Mouse (Mus musculus): ENCODE data around the gene Gpr27. TPM values are rescaled to one million over a fixed set of nuclear protein-coding genes. Genes with fewer than 3 reads are reported as not detected.

Gene Gpr27
- polyA plus RNA-seq, 1 experiment from 2014 or later = 0.13 TPM

- Histone ChIP-seq H3K27ac (no peak overlapping the region), H3K9ac (no peak overlapping the region), H3K36me3 (no peaks in the 10 kb centered on the region), H3K4me1 (replicated peaks) (no peaks in the 10 kb centered on the region), H3K4me3 (replicated peaks) (no peak overlapping the region), H3K27me3 (0 out of 2 replicates have a peak, but pooled peaks cover 2% of the 10 kb centered on the region), H3K9me3 (replicated peaks) (no peaks in the 10 kb centered on the region), H3K4me2 (no peak overlapping the region)
- DNase-seq (no peak), ATAC-seq (ENCODE audit: low read depth) (no peak)
- WGBS (ENCODE audit: insufficient replicate concordance) = 69% methylated on average over 11 of the region's 11 CpGs
Observed at GRCm38 (mm10) chr6:99678108-99678507, 14.4 kb upstream of the Gpr27 start.

GRCm38 (mm10) chr6:99683974-99684373, 8.5 kb upstream of the Gpr27 start:
- H3K9me3 ChIP-seq (replicated peaks) = no peaks in the 10 kb centered on the region
- ATAC-seq (ENCODE audit: low read depth) (no peak), DNase-seq (no peak)
- H3K36me3 ChIP-seq = no peaks in the 10 kb centered on the region
- H3K4me2 ChIP-seq = no peak overlapping the region
- 70% methylated on average over 5 of the region's 5 CpGs for WGBS (ENCODE audit: insufficient replicate concordance)
- H3K4me3 ChIP-seq (replicated peaks) = no peak overlapping the region
- H3K4me1 ChIP-seq (replicated peaks) = no peaks in the 10 kb centered on the region
- H3K27me3 ChIP-seq = peaks cover 9% of the 10 kb centered on the region; the same call in 1 of the 2 replicates
- no peak overlapping the region for H3K9ac ChIP-seq
- H3K27ac ChIP-seq = no peak overlapping the region

- no peak for DNase-seq
- ATAC-seq (ENCODE audit: low read depth) = no peak
- Histone ChIP-seq H3K4me2 (no peak overlapping the region), H3K4me1 (replicated peaks) (no peaks in the 10 kb centered on the region), H3K27ac (no peak overlapping the region), H3K9me3 (replicated peaks) (no peaks in the 10 kb centered on the region), H3K36me3 (no peaks in the 10 kb centered on the region), H3K4me3 (replicated peaks) (no peak overlapping the region), H3K27me3 (peaks cover 16% of the 10 kb centered on the region), H3K9ac (no peak overlapping the region)
- WGBS (ENCODE audit: insufficient replicate concordance) = 41% methylated on average over 5 of the region's 5 CpGs
Observed at GRCm38 (mm10) chr6:99684899-99685298, 7.6 kb upstream of the Gpr27 start.

GRCm38 (mm10) chr6:99688513-99688912, 4.0 kb upstream of the Gpr27 start:
- Histone ChIP-seq H3K4me3 (replicated peaks) (no peak overlapping the region), H3K27me3 (peaks cover 52% of the 10 kb centered on the region), H3K9me3 (replicated peaks) (no peaks in the 10 kb centered on the region), H3K9ac (no peak overlapping the region), H3K36me3 (no peaks in the 10 kb centered on the region), H3K27ac (no peak overlapping the region), H3K4me2 (no peak overlapping the region), H3K4me1 (replicated peaks) (no peaks in the 10 kb centered on the region)
- WGBS (ENCODE audit: insufficient replicate concordance) = 53% methylated on average over 6 of the region's 6 CpGs
- ATAC-seq (ENCODE audit: low read depth) (no peak), DNase-seq (no peak)

GRCm38 (mm10) chr6:99691666-99692205, 743 bp upstream of the Gpr27 start:
- H3K27me3 ChIP-seq = peaks cover 83% of the 10 kb centered on the region
- H3K27ac ChIP-seq = no peak overlapping the region
- ATAC-seq (ENCODE audit: low read depth) (no peak), DNase-seq (no peak)
- WGBS (ENCODE audit: insufficient replicate concordance) = 9% methylated on average over 24 of the region's 25 CpGs
- H3K9me3 ChIP-seq (replicated peaks) = no peaks in the 10 kb centered on the region
- no peaks in the 10 kb centered on the region for H3K4me1 ChIP-seq (replicated peaks)
- H3K4me3 ChIP-seq (replicated peaks) = peak overlapping the region; percentile 53
- no peaks in the 10 kb centered on the region for H3K36me3 ChIP-seq
- H3K4me2 ChIP-seq = peak overlapping the region; percentile 65
- no peak overlapping the region for H3K9ac ChIP-seq

GRCm38 (mm10) chr6:99692916-99693841, 700 bp downstream of the Gpr27 start:
- Histone ChIP-seq H3K4me1 (replicated peaks) (no peaks in the 10 kb centered on the region), H3K9me3 (replicated peaks) (no peaks in the 10 kb centered on the region), H3K27ac (no peak overlapping the region), H3K9ac (no peak overlapping the region), H3K27me3 (peaks cover 92% of the 10 kb centered on the region), H3K4me2 (peak overlapping the region; percentile 65), H3K36me3 (no peaks in the 10 kb centered on the region), H3K4me3 (replicated peaks) (peak overlapping the region; percentile 53)
- DNase-seq = no peak
- WGBS (ENCODE audit: insufficient replicate concordance) = 2% methylated on average over 97 of the region's 110 CpGs
- ATAC-seq (ENCODE audit: low read depth) = no peak

- WGBS (ENCODE audit: insufficient replicate concordance) = 59% methylated on average over 3 of the region's 3 CpGs
- DNase-seq = no peak
Observed at GRCm38 (mm10) chr6:99700484-99700883, 8.0 kb downstream of the Gpr27 start.

GRCm38 (mm10) chr6:99711576-99712101, 19.2 kb downstream of the Gpr27 start:
- Histone ChIP-seq H3K27me3 (0 out of 2 replicates have a peak, but pooled peaks cover 5% of the 10 kb centered on the region), H3K4me1 (replicated peaks) (no peaks in the 10 kb centered on the region), H3K9ac (no peak overlapping the region), H3K27ac (no peak overlapping the region), H3K9me3 (replicated peaks) (no peaks in the 10 kb centered on the region), H3K36me3 (no peaks in the 10 kb centered on the region), H3K4me2 (no peak overlapping the region), H3K4me3 (replicated peaks) (no peak overlapping the region)
- 44% methylated on average over 11 of the region's 11 CpGs for WGBS (ENCODE audit: insufficient replicate concordance)
- no peak for ATAC-seq (ENCODE audit: low read depth)
- no peak for DNase-seq

More at GRCm38 (mm10) chr6:99700484-99700883, 8.0 kb downstream of the Gpr27 start:
- no peak for ATAC-seq (ENCODE audit: low read depth)
- Histone ChIP-seq H3K36me3 (no peaks in the 10 kb centered on the region), H3K27me3 (peaks cover 30% of the 10 kb centered on the region), H3K4me3 (replicated peaks) (no peak overlapping the region), H3K9ac (no peak overlapping the region), H3K9me3 (replicated peaks) (no peaks in the 10 kb centered on the region), H3K27ac (no peak overlapping the region), H3K4me1 (replicated peaks) (no peaks in the 10 kb centered on the region), H3K4me2 (no peak overlapping the region)

GRCm38 (mm10) chr6:99713256-99713655, 20.8 kb downstream of the Gpr27 start:
- ATAC-seq (ENCODE audit: low read depth) = no peak
- Histone ChIP-seq H3K4me1 (replicated peaks) (no peaks in the 10 kb centered on the region), H3K9me3 (replicated peaks) (no peaks in the 10 kb centered on the region), H3K9ac (no peak overlapping the region), H3K27me3 (0 out of 2 replicates have a peak, but pooled peaks cover 5% of the 10 kb centered on the region), H3K4me2 (no peak overlapping the region), H3K27ac (no peak overlapping the region), H3K36me3 (no peaks in the 10 kb centered on the region), H3K4me3 (replicated peaks) (no peak overlapping the region)
- no peak for DNase-seq
- 69% methylated on average over 5 of the region's 5 CpGs for WGBS (ENCODE audit: insufficient replicate concordance)

- peaks cover 5% of the 10 kb centered on the region; the same call in 1 of the 2 replicates for H3K27me3 ChIP-seq
- no peak overlapping the region for H3K4me2 ChIP-seq
- H3K9ac ChIP-seq = no peak overlapping the region
- DNase-seq (no peak), ATAC-seq (ENCODE audit: low read depth) (no peak)
- H3K27ac ChIP-seq = no peak overlapping the region
- H3K4me1 ChIP-seq (replicated peaks) = no peaks in the 10 kb centered on the region
- H3K4me3 ChIP-seq (replicated peaks) = no peak overlapping the region
- H3K36me3 ChIP-seq = no peaks in the 10 kb centered on the region
- WGBS (ENCODE audit: insufficient replicate concordance) = 43% methylated on average over 6 of the region's 6 CpGs
- no peaks in the 10 kb centered on the region for H3K9me3 ChIP-seq (replicated peaks)
Observed at GRCm38 (mm10) chr6:99715191-99715590, 22.7 kb downstream of the Gpr27 start.

- no peaks in the 10 kb centered on the region for H3K36me3 ChIP-seq
- H3K9ac ChIP-seq = no peak overlapping the region
- no peak overlapping the region for H3K4me2 ChIP-seq
- no peaks in the 10 kb centered on the region for H3K4me1 ChIP-seq (replicated peaks)
- H3K9me3 ChIP-seq (replicated peaks) = no peaks in the 10 kb centered on the region
- no peak for ATAC-seq (ENCODE audit: low read depth)
- H3K27ac ChIP-seq = no peak overlapping the region
- H3K4me3 ChIP-seq (replicated peaks) = no peak overlapping the region
- 48% methylated on average over 6 of the region's 6 CpGs for WGBS (ENCODE audit: insufficient replicate concordance)
- no peak for DNase-seq
- H3K27me3 ChIP-seq = peaks cover 5% of the 10 kb centered on the region; the same call in 1 of the 2 replicates
Observed at GRCm38 (mm10) chr6:99715913-99716312, 23.4 kb downstream of the Gpr27 start.

Measured in liver, embryonic 13.5 days (tissue).